Mouse (Mus musculus): Measurements from ENCODE around the gene Aig1.
"Not testable (repeated sequence)": the region's sequence is repeated elsewhere in the genome, so short reads cannot be mapped to it uniquely, and the experiment has no call there.

The Aig1 gene

GRCm38 (mm10) chr10:13868371-13869321 lies at the start of gene Aig1:
TSS of gene Aig1 (minus strand) at chr10:13868980.
- peak; percentile 83 for DNase-seq

GRCm38 (mm10) chr10:13916645-13917342 lies 48.0 kb upstream of the Aig1 start:
- DNase-seq, result peak; percentile 65

GRCm38 (mm10) chr10:13915211-13915610 lies 46.4 kb upstream of the Aig1 start:
- DNase-seq, result no peak

- DNase-seq, result no peak
Observed at GRCm38 (mm10) chr10:13913689-13914088, 44.9 kb upstream of the Aig1 start.

- peak; percentile 89 for DNase-seq
Observed at GRCm38 (mm10) chr10:13906261-13906741, 37.5 kb upstream of the Aig1 start.

GRCm38 (mm10) chr10:13905618-13906017 lies 36.8 kb upstream of the Aig1 start:
- no peak for DNase-seq

GRCm38 (mm10) chr10:13892762-13893161 lies 24.0 kb upstream of the Aig1 start:
- not testable (repeated sequence) for DNase-seq

GRCm38 (mm10) chr10:13882975-13883875 lies 14.4 kb upstream of the Aig1 start:
- no peak for DNase-seq

GRCm38 (mm10) chr10:13882490-13882889 lies 13.7 kb upstream of the Aig1 start:
- no peak for DNase-seq

- DNase-seq, result no peak
Observed at GRCm38 (mm10) chr10:13878696-13879095, 9.9 kb upstream of the Aig1 start.

- no peak for DNase-seq
Observed at GRCm38 (mm10) chr10:13875038-13875420, 6.2 kb upstream of the Aig1 start.

- DNase-seq, result no peak
Observed at GRCm38 (mm10) chr10:13874301-13875037, 5.7 kb upstream of the Aig1 start.

GRCm38 (mm10) chr10:13870531-13870930 lies 1.8 kb upstream of the Aig1 start:
- DNase-seq, result no peak

GRCm38 (mm10) chr10:13869322-13870035 lies 699 bp upstream of the Aig1 start:
- peak; percentile 72 for DNase-seq

- DNase-seq, result peak; percentile 74
Observed at GRCm38 (mm10) chr10:13866391-13866790, 2.4 kb downstream of the Aig1 start.

- DNase-seq, result no peak
Observed at GRCm38 (mm10) chr10:13861115-13861909, 7.5 kb downstream of the Aig1 start.

- no peak for DNase-seq
Observed at GRCm38 (mm10) chr10:13856438-13856837, 12.3 kb downstream of the Aig1 start.

- DNase-seq, result no peak
Observed at GRCm38 (mm10) chr10:13855969-13856368, 12.8 kb downstream of the Aig1 start.

GRCm38 (mm10) chr10:13855111-13855510 lies 13.7 kb downstream of the Aig1 start:
- DNase-seq, result no peak

GRCm38 (mm10) chr10:13850071-13850470 lies 18.7 kb downstream of the Aig1 start:
- DNase-seq, result no peak
